Mouse (Mus musculus): ENCODE data around the gene Lpin1.

- TF ChIP-seq EP300 (IDR thresholded peaks at IDR 0.05), result no peak
- no peak for TF ChIP-seq CTCF (IDR thresholded peaks at IDR 0.05)
Measured at GRCm38 (mm10) chr12:16532860-16533230, 77.9 kb downstream of the Lpin1 start.
